Mouse (Mus musculus) erythroblast, embryonic 14.5 days (primary cell): ENCODE results near the gene Chl1. TPM values are rescaled to one million over a fixed set of nuclear protein-coding genes. Genes with fewer than 3 reads are reported as not detected.

ENCODE experiments used
- H3K27me3 ChIP-seq: 2 replicates; pipeline ENCODE4 v1.6.1; 2012; ENCODE audit warnings: inconsistent platforms; ENCODE audit not compliant: control insufficient read depth
- H3K36me3 ChIP-seq: 2 replicates; pipeline ENCODE4 v1.6.1; 2012; ENCODE audit warnings: mild to moderate bottlenecking, inconsistent platforms; ENCODE audit not compliant: control insufficient read depth
- H3K4me1 ChIP-seq: 2 replicates; pipeline ENCODE4 v1.6.1; 2012; ENCODE audit warnings: inconsistent platforms; ENCODE audit not compliant: control insufficient read depth
- H3K4me3 ChIP-seq: replicated peaks from 2 replicates; pipeline ENCODE3; 2012; ENCODE audit warnings: moderate library complexity, mild to moderate bottlenecking, inconsistent platforms
- H3K9me3 ChIP-seq: 2 replicates; pipeline ENCODE4 v1.6.1; 2012; ENCODE audit warnings: low read length, inconsistent platforms, mixed read lengths; ENCODE audit not compliant: control insufficient read depth
- GATA1 ChIP-seq: IDR thresholded peaks from 2 replicates; pipeline ENCODE4 v1.6.1; 2012; ENCODE audit warnings: low read length, inconsistent platforms, mixed read lengths
- TAL1 ChIP-seq: IDR thresholded peaks from 3 replicates; pipeline ENCODE4 v1.6.1; 2012; ENCODE audit warnings: low read length, inconsistent platforms, mixed read lengths
- polyA plus RNA-seq: library from polyadenylated mRNA; stranded (reverse); fragments of >175 nt; gene quantifications from 2 replicates; pipeline ENCODE4 v1.2.3, GENCODE M21; 2012

Chl1 gene
- 0.01 TPM in 1 of 2 replicates, not detected in the other for polyA plus RNA-seq

- Histone ChIP-seq H3K36me3 (no peaks in the 10 kb centered on the region), H3K9me3 (no peaks in the 10 kb centered on the region), H3K4me3 (no peak within 1 kb of the TSS), H3K4me1 (no peaks in the 10 kb centered on the region), H3K27me3 (peaks cover 26% of the 10 kb centered on the region)
- TF ChIP-seq GATA1, result no peak
- no peak for TF ChIP-seq TAL1
Measured at GRCm38 (mm10) chr6:103510392-103511289, at the start of gene Chl1. Gene Chl1, plus strand, starts transcription at chr6:103510586.

- no peaks in the 10 kb centered on the region for H3K36me3 ChIP-seq
- no peaks in the 10 kb centered on the region for H3K27me3 ChIP-seq
- no peak overlapping the region for H3K4me3 ChIP-seq
- TF ChIP-seq GATA1 (no peak), TAL1 (no peak)
- no peaks in the 10 kb centered on the region for H3K9me3 ChIP-seq
- no peaks in the 10 kb centered on the region for H3K4me1 ChIP-seq
Measured at GRCm38 (mm10) chr6:103465479-103466080, 44.8 kb upstream of the Chl1 start.

GRCm38 (mm10) chr6:103473316-103473715 is 37.1 kb upstream of the Chl1 start:
- Histone ChIP-seq H3K27me3 (no peaks in the 10 kb centered on the region), H3K4me3 (no peak overlapping the region), H3K9me3 (no peaks in the 10 kb centered on the region), H3K4me1 (no peaks in the 10 kb centered on the region), H3K36me3 (no peaks in the 10 kb centered on the region)
- no peak for TF ChIP-seq GATA1
- TF ChIP-seq TAL1, result no peak

- H3K36me3 ChIP-seq, result no peaks in the 10 kb centered on the region
- H3K9me3 ChIP-seq, result no peaks in the 10 kb centered on the region
- H3K4me3 ChIP-seq, result no peak overlapping the region
- H3K27me3 ChIP-seq, result no peaks in the 10 kb centered on the region
- H3K4me1 ChIP-seq, result no peaks in the 10 kb centered on the region
- TF ChIP-seq GATA1, result no peak
- TF ChIP-seq TAL1, result no peak
Measured at GRCm38 (mm10) chr6:103487199-103487598, 23.2 kb upstream of the Chl1 start.

- Histone ChIP-seq H3K4me3 (no peak overlapping the region), H3K36me3 (no peaks in the 10 kb centered on the region), H3K27me3 (no peaks in the 10 kb centered on the region), H3K4me1 (no peaks in the 10 kb centered on the region), H3K9me3 (no peaks in the 10 kb centered on the region)
- TF ChIP-seq GATA1, result no peak
- TF ChIP-seq TAL1, result no peak
Measured at GRCm38 (mm10) chr6:103498404-103498803, 12.0 kb upstream of the Chl1 start.

DNA sequence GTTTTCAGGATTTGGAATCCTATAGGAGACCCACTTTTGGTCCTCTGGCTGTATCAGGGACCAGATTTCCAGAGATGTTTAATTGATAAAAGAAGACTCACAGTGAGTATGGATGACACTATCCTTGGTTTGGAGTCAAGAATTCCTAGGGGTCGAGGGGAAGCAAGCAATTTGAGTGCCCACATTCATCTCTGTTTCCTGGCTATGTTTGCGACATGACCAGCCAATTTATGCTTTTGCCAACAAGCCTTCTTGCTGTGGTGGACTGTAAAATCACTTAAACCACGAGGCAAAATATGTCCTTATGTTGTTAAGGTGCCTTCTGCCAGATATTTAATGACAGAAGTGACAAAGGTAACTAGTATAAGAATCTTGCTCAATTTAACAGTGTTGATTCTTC is 6.3 kb upstream of the Chl1 start:
- TF ChIP-seq GATA1 (no peak), TAL1 (no peak)
- no peaks in the 10 kb centered on the region for H3K36me3 ChIP-seq

GRCm38 (mm10) chr6:103507751-103508575 is 2.4 kb upstream of the Chl1 start:
- H3K36me3 ChIP-seq, result no peaks in the 10 kb centered on the region
- H3K4me3 ChIP-seq, result no peak overlapping the region
- H3K4me1 ChIP-seq, result no peaks in the 10 kb centered on the region
- peaks cover 24% of the 10 kb centered on the region for H3K27me3 ChIP-seq
- H3K9me3 ChIP-seq, result no peaks in the 10 kb centered on the region
- TF ChIP-seq GATA1 (no peak), TAL1 (no peak)

More for the DNA sequence above, 6.3 kb upstream of the Chl1 start:
- H3K9me3 ChIP-seq, result no peaks in the 10 kb centered on the region
- no peak overlapping the region for H3K4me3 ChIP-seq
- no peaks in the 10 kb centered on the region for H3K4me1 ChIP-seq
- no peaks in the 10 kb centered on the region for H3K27me3 ChIP-seq

DNA sequence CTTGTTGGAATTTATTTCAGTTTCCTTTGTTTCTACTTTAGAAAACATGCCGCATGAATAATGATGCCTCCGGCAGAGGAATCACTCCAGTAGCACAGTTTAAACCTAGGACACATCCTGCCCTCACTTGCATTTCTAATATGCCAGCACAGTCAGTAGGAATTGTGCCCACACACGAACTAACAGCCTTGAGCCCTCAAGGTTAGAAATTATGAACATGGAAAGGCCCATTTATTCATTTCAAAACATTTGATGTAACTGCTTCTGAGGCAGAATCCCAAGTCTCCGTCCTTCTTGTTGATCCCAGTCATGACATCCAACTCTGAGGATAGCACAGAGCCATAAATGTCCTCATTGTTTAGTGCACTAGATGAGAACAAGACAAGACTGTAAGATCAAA is 790 bp upstream of the Chl1 start:
- H3K27me3 ChIP-seq, result peaks cover 26% of the 10 kb centered on the region
- H3K9me3 ChIP-seq, result no peaks in the 10 kb centered on the region
- H3K4me1 ChIP-seq, result no peaks in the 10 kb centered on the region
- H3K36me3 ChIP-seq, result no peaks in the 10 kb centered on the region
- TF ChIP-seq GATA1, result no peak
- no peak for TF ChIP-seq TAL1
- H3K4me3 ChIP-seq, result no peak overlapping the region

DNA sequence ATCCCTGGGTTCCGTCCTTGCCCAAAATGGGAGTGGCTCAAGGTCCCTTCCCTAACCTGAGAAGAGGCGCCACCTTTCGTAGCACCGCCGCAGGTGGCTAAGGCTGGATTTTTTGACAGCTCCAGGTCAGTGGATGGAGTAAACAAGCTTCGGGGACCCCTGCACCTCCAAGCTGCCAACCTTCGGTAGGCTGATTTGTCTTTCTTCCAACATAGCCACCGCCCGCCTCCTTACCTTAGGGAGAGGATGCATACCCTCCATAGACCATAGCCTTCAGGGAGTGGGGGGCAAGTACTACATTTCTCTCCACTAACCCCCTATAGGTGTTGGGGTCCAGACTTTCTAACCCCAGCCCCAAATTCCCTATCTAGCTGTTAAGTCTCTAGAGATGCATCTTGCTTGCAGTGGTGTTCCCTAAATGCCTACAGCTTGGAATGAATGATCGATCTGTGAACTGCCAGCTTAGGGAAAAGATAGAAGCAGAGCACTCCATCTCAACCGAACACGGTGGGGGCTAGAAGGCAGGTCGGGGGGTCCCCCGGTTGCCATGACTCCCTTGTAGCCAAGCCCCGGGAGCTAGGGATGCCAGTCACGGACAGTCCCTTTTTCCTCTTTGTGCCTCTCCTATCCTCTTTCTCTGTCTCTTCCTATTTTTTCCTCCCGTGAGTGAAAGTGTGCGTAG is 1.0 kb downstream of the Chl1 start:
- no peak overlapping the region for H3K4me3 ChIP-seq

More for the DNA sequence above, 1.0 kb downstream of the Chl1 start:
- no peak for TF ChIP-seq GATA1
- TF ChIP-seq TAL1, result no peak
- H3K4me1 ChIP-seq, result no peaks in the 10 kb centered on the region
- H3K36me3 ChIP-seq, result no peaks in the 10 kb centered on the region
- peaks cover 26% of the 10 kb centered on the region for H3K27me3 ChIP-seq
- no peaks in the 10 kb centered on the region for H3K9me3 ChIP-seq
